Mouse (Mus musculus) cerebellum, adult 2 months (tissue): ENCODE data around the gene Alox5ap. TPM values are rescaled to one million over a fixed set of nuclear protein-coding genes. Genes with fewer than 3 reads are reported as not detected.

Experiments used
- DNase-seq, 2 experiments: peaks; one replicate each; pipeline ENCODE4 v3.0.0; 2021
- H3K27ac ChIP-seq: fragments of 200-500 bp; 2 replicates; pipeline ENCODE4 v1.5.1; 2012; ENCODE audit warnings: low read length, control low read depth, inconsistent platforms; ENCODE audit not compliant: insufficient read depth
- H3K27me3 ChIP-seq: fragments of 200-500 bp; 2 replicates; pipeline ENCODE4 v1.6.1; 2012; ENCODE audit warnings: inconsistent platforms, mild to moderate bottlenecking, low read length, moderate library complexity; ENCODE audit not compliant: control insufficient read depth, insufficient read depth
- H3K4me1 ChIP-seq: fragments of 200-500 bp; 2 replicates; pipeline ENCODE4 v1.6.1; 2011; ENCODE audit warnings: low read length; ENCODE audit not compliant: control insufficient read depth, insufficient read depth
- H3K4me3 ChIP-seq: fragments of 200-500 bp; replicated peaks from 2 replicates; pipeline ENCODE3; 2011; ENCODE audit warnings: mild to moderate bottlenecking, low read depth, low read length, control low read depth; ENCODE audit not compliant: insufficient read depth
- CTCF ChIP-seq: fragments of 200-500 bp; IDR thresholded peaks from 2 replicates; pipeline ENCODE4 v1.5.1; 2011; ENCODE audit warnings: low read depth, mild to moderate bottlenecking, control low read depth, low read length, moderate library complexity, borderline replicate concordance; ENCODE audit not compliant: insufficient read depth
- POLR2A ChIP-seq: fragments of 200-500 bp; IDR thresholded peaks from 2 replicates; pipeline ENCODE4 v1.6.1; 2011; ENCODE audit warnings: low read length, control low read depth, borderline replicate concordance; ENCODE audit not compliant: insufficient read depth
- WGBS: fragments of 180-500 bp; shearing (Covaris S2); methylation state at CpG from one replicate; pipeline ENCODE4 v1.1.7; 2018; 5-methylcytosine and 5-hydroxymethylcytosine counted together
- polyA plus RNA-seq: library from polyadenylated mRNA; depleted of rRNA; stranded (reverse); fragments of >200 nt; gene quantifications from 2 replicates; pipeline ENCODE4 v1.2.3, GENCODE M21; 2012

Gene Alox5ap
- polyA plus RNA-seq, 1 experiment = 13.5 TPM

DNA sequence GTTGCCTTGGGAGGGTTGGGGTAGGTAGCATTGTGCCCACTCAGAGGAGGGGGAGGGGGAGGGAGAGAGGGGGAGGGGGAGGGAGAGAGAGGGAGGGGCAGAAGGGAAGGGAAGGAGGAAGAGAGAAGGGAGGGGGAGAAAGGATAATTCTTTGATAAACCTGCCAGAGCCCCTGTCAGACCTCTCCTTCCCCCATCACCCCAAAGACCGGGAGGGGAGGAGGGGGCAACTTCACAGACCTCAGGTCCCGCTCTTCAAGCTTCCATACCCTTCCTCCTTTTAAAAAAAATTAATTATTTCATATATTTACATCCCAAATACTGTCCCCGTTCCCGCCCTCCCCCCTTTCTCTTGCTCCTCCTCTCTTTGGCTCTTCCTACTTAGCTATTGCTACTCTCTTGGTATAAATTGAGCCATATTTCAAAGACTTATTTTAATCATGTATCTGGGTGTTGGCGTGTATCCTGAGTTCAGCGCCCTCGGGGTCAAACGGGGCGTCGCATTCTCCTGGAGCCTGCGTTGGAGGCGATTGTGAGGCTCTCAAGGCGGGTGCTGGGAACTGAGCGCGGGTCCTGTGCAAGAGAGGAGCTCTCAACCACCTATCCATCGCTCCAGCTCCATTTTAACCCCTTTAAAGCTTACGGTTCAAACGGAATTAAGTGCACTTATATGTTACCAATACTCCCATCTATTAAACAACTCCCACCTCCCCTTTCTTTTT is 34.8 kb upstream of the Alox5ap start:
- H3K27me3 ChIP-seq = no peaks in the 10 kb centered on the region
- peak overlapping the region; percentile 57; the same call in 1 of the 2 replicates for H3K27ac ChIP-seq
- DNase-seq = peak in 1 of 2 experiments; percentile 27
- TF ChIP-seq POLR2A = no peak
- no peak for TF ChIP-seq CTCF
- no peaks in the 10 kb centered on the region for H3K4me1 ChIP-seq
- peak overlapping the region; percentile 56 for H3K4me3 ChIP-seq
- WGBS = 81% methylated on average over 18 of the region's 18 CpGs

DNA sequence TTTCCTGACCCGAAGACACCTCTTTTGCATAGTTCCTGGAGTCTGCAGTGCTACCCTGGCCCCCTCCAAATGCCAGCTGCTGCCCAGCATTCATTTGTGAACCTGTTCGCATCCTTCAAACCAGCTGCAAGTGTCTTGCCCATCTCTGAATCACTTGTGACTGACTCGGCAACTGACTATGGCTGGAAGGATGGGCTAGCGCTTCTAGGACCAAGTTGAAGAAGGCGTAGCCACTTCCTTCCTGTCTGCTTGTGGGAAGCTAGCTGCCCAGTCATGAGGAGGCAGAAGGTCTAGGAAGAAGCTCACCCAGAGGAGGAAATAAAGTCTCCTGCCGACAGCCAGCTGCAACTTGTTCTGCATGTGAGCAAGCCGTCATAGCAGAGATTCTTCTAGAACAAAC is 29.6 kb upstream of the Alox5ap start:
- Histone ChIP-seq H3K4me3 (no peak overlapping the region), H3K4me1 (peaks cover 10% of the 10 kb centered on the region; the same call in 1 of the 2 replicates), H3K27ac (no peak overlapping the region), H3K27me3 (no peaks in the 10 kb centered on the region)
- 88% methylated on average over 7 of the region's 7 CpGs for WGBS
- TF ChIP-seq CTCF = no peak
- TF ChIP-seq POLR2A = no peak
- no peak for DNase-seq

DNA sequence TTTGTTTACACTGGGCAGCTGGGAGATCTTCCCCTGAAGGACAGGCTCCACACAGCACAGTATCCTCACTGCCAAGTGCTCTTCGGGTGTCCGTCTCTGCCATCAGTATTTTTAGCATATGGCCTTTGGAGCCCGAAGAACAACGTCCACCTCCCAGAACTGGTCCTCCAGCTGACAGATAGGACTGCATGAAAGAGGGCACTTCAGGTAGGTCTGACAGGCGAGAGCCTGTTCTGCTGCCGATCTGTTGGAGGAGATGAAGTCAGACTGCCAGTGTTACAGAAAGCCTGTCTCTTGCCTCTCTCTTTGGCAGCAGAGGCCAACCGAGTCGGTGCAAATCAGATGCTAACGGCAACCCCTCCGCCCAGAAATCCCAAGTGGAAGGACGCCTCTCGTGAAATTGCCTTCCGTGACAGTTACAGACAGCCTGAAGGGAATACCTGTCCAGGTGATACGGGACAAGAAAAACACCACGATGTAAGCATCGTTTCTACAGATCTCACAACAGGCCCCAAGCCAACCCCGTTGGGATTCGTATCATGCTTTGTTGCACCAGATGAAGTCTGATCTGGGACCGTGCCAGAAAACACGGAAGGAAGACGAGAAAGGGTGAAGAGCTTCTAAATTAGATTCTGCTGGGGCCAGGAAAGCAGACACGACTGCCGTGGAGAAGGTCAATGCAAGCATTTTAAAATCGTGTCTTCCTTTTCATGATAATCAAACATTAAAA is 27.2 kb upstream of the Alox5ap start:
- DNase-seq = peak; percentile 70 to 74
- TF ChIP-seq CTCF (no peak), POLR2A (no peak)
- Histone ChIP-seq H3K4me3 (peak overlapping the region; percentile 16), H3K27ac (peak overlapping the region; percentile 35; the same call in 1 of the 2 replicates), H3K4me1 (peaks cover 10% of the 10 kb centered on the region; the same call in 1 of the 2 replicates), H3K27me3 (no peaks in the 10 kb centered on the region)
- WGBS = 14% methylated on average over 24 of the region's 24 CpGs

DNA sequence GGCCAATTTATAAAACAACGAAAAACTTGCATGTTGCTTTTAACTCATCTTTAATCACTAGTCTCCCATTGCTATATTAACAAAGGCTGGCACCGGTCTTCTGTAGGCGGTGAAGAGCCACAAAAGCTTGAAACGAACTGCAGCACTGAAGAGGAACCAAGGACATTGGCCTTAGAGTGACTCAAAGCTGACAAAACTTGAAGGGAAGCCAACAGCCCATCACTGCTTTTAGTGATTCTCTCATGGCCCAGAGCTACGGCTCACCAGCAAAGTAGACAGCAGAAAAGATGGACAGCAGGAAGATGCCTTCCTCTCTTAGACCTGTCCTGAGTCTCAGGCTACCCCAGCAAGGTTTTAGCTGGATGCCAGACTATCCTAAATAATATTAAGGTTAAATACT is 22.1 kb upstream of the Alox5ap start:
- 81% methylated on average over 5 of the region's 5 CpGs for WGBS
- Histone ChIP-seq H3K4me3 (no peak overlapping the region), H3K27ac (no peak overlapping the region), H3K27me3 (no peaks in the 10 kb centered on the region), H3K4me1 (peaks cover 8% of the 10 kb centered on the region; the same call in 1 of the 2 replicates)
- TF ChIP-seq POLR2A = no peak
- no peak for TF ChIP-seq CTCF
- DNase-seq = no peak

DNA sequence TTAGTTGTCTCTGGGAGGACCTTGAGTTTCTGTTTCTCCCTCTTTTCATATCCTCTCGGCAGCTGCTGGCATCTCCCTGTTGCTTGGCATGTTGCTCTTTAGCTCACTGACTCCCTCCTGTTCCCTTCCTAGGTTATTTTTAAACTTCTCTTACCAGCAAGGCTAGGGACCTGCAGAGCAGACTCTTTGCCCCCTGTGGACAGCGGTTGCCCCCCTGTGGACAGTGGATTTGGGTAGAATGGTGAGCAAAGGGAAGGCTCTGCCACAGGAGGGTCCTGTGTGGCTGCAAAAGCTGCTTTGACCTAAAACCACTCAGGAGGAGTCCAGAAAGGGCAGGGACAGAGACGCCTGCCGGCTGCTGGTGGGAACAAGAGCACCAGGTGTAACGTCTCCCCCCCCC is 21.5 kb upstream of the Alox5ap start:
- WGBS = 20% methylated on average over 5 of the region's 5 CpGs

DNA sequence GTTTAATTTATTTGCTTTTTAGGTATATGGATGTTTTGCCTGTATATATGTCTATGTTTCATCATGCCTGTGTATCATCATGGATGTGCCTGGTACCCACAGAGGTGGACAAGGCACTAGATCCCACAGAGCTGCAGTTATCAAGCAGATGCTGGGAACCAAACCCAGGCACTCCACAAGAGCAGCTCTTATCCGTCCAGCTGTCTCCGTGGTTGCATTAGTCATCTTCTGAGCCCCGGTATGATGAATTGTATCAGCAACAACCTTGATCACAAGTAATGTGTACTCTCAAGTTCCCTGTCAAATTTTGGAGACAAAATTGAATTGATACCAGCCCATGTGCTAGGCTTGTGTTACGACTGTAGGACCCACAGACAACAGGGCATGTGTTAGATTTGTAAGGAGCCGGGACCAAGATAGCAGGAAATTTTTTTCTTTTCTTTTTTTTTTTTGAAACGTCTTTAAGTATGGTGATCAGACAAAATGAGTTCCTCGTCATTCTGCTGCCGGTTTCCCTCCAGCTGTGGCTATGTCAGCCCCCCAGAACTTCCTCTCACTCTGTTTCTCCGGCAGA is 19.1 kb upstream of the Alox5ap start:
- H3K27ac ChIP-seq = no peak overlapping the region

More for the DNA sequence above, 21.5 kb upstream of the Alox5ap start:
- Histone ChIP-seq H3K27me3 (no peaks in the 10 kb centered on the region), H3K4me3 (no peak overlapping the region), H3K27ac (no peak overlapping the region), H3K4me1 (peaks cover 11% of the 10 kb centered on the region; the same call in 1 of the 2 replicates)
- DNase-seq = no peak
- TF ChIP-seq CTCF = no peak
- TF ChIP-seq POLR2A = no peak

DNA sequence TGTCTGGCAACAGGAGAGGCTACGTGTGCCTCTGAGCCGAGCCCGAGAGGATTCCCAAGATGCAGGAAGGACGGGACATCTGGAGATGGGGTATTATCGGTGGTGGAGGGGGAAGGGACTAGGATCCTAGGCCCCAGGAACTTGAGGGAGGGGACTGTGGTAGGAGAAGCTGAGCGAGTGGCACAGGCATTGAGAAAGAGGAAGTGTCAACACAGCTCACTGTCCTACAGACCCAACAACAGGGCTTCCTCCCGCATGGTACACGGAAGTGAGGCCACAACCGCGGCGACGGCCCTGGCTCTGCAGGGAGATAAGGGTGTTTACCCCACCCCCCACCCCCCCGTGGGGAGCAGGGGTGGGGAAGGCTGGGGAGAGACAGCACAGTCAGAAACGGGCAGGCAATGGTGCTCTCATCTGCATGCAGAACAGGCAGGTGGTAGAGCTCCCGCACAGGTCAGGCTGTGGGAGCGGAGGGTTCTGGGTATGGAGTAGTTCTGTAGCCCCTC is 18.5 kb upstream of the Alox5ap start:
- Histone ChIP-seq H3K27me3 (no peaks in the 10 kb centered on the region), H3K27ac (no peak overlapping the region), H3K4me1 (peaks cover 11% of the 10 kb centered on the region; the same call in 1 of the 2 replicates), H3K4me3 (no peak overlapping the region)
- TF ChIP-seq CTCF = no peak
- WGBS = 44% methylated on average over 16 of the region's 16 CpGs
- DNase-seq = no peak

More for the DNA sequence above, 19.1 kb upstream of the Alox5ap start:
- WGBS = 66% methylated on average over 9 of the region's 9 CpGs
- no peak for TF ChIP-seq CTCF
- no peak for TF ChIP-seq POLR2A
- H3K27me3 ChIP-seq = no peaks in the 10 kb centered on the region
- DNase-seq = no peak
- H3K4me1 ChIP-seq = peaks cover 11% of the 10 kb centered on the region; the same call in 1 of the 2 replicates
- no peak overlapping the region for H3K4me3 ChIP-seq
